ENCODE assay signal across 20 mouse cellular contexts in genomic region chr17:56683546-56684140, GRCm38 (mm10). TPM values are rescaled to one million over a fixed set of nuclear protein-coding genes. Genes with fewer than 3 reads are reported as not detected.
A peak's percentile ranks its signal among the peaks of the same experiment; 100 is the strongest.
DNase-seq lines count a peak whose midpoint lies in the region; ATAC-seq and TF ChIP-seq lines count a peak whose summit lies in the region.
"Had no signal": no experiment of that assay in that cellular context is flagged by ENCODE, and none has a peak within 500 bp of the region (broad histone marks: within the 10 kb centered on the region; RNA-seq: fewer than 3 reads in every experiment).

No protein-coding gene starts in this region.

- peaks cover 59% of the 10 kb centered on the region for H3K4me1 ChIP-seq in cerebellum, adult 2 months (ENCODE audit: control insufficient read depth, insufficient read depth, low read length)
- peaks cover 16% of the 10 kb centered on the region for H3K4me1 ChIP-seq in thymus, adult 2 months (replicated peaks; ENCODE audit: control insufficient read depth, insufficient read depth, low read length)
- H3K4me1 ChIP-seq in forebrain, embryonic 11.5 days (replicated peaks; ENCODE audit: control insufficient read depth, insufficient read depth, low read length) = no peaks in the 10 kb centered on the region
- H3K4me1 ChIP-seq: forebrain, embryonic 10.5 days; limb, embryonic 13.5 days had no signal

- no peak for ATAC-seq in forebrain, embryonic 11.5 days (replicated peaks; ENCODE audit: low FRiP score)
- ATAC-seq: midbrain, embryonic 16.5 days had no signal

- no peaks in the 10 kb centered on the region for H3K9me3 ChIP-seq in forebrain, embryonic 11.5 days (ENCODE audit: control insufficient read depth, low read length)
- H3K9me3 ChIP-seq: embryonic facial prominence, embryonic 15.5 days; forebrain, embryonic 10.5 days; limb, embryonic 13.5 days; megakaryocyte, embryonic 14.5 days; neural tube, embryonic 13.5 days had no signal

- no peaks in the 10 kb centered on the region for H3K27me3 ChIP-seq in cerebellum, adult 2 months (ENCODE audit: control insufficient read depth, insufficient read depth, low read length)
- no peaks in the 10 kb centered on the region for H3K27me3 ChIP-seq in thymus, adult 2 months (ENCODE audit: control insufficient read depth, insufficient read depth, low read length)
- H3K27me3 ChIP-seq in forebrain, embryonic 11.5 days (ENCODE audit: control insufficient read depth, insufficient read depth, low read length) = no peaks in the 10 kb centered on the region
- H3K27me3 ChIP-seq: embryonic facial prominence, embryonic 15.5 days; limb, embryonic 13.5 days; megakaryocyte, embryonic 14.5 days; neural tube, embryonic 13.5 days had no signal

- H3K9ac ChIP-seq in forebrain, embryonic 11.5 days (ENCODE audit: low read length) = no peak overlapping the region
- H3K9ac ChIP-seq: embryonic facial prominence, embryonic 15.5 days; limb, embryonic 13.5 days; neural tube, embryonic 13.5 days had no signal

- WGBS in cerebellum, adult 2 months = 22% methylated on average over 5 of the region's 5 CpGs
- WGBS in thymus, adult 2 months = 44% methylated on average over 5 of the region's 5 CpGs
- WGBS in forebrain, embryonic 11.5 days = 88% methylated on average over 5 of the region's 5 CpGs

- H3K4me3 ChIP-seq in cerebellum, adult 2 months (replicated peaks; ENCODE audit: insufficient read depth, low read depth, low read length) = no peak overlapping the region
- H3K4me3 ChIP-seq in thymus, adult 2 months (ENCODE audit: control insufficient read depth, insufficient read depth, low read length) = no peak overlapping the region
- H3K4me3 ChIP-seq in forebrain, embryonic 11.5 days (ENCODE audit: low read depth, low read length) = no peak overlapping the region
- H3K4me3 ChIP-seq: embryonic facial prominence, embryonic 15.5 days; forebrain, embryonic 10.5 days; limb, embryonic 13.5 days; megakaryocyte, embryonic 14.5 days; neural tube, embryonic 13.5 days had no signal

- no peak for TF ChIP-seq CTCF in cerebellum, adult 2 months (IDR thresholded peaks at IDR 0.05; ENCODE audit: borderline replicate concordance, insufficient read depth, low read depth, low read length)
- no peak for TF ChIP-seq CTCF in thymus, adult 2 months (IDR thresholded peaks at IDR 0.05; ENCODE audit: borderline replicate concordance, control insufficient read depth, extremely low read depth, insufficient read depth, low read length, poor library complexity)

- peak overlapping the region; percentile 48; the same call in 1 of the 2 replicates for H3K27ac ChIP-seq in cerebellum, adult 2 months (ENCODE audit: insufficient read depth, low read length)
- H3K27ac ChIP-seq in thymus, adult 2 months (ENCODE audit: control insufficient read depth, insufficient read depth, low read length) = peak overlapping the region; percentile 21; the same call in 1 of the 2 replicates
- H3K27ac ChIP-seq in forebrain, embryonic 11.5 days (ENCODE audit: low read depth, low read length) = no peak overlapping the region
- H3K27ac ChIP-seq: embryonic facial prominence, embryonic 15.5 days; forebrain, embryonic 10.5 days; limb, embryonic 13.5 days had no signal

- H3K4me2 ChIP-seq in forebrain, embryonic 11.5 days (ENCODE audit: low read depth, low read length, severe bottlenecking) = no peak overlapping the region
- H3K4me2 ChIP-seq: embryonic facial prominence, embryonic 15.5 days; limb, embryonic 13.5 days; neural tube, embryonic 13.5 days had no signal

- peak in 1 of 2 experiments; percentile 56 for DNase-seq in cerebellum, adult 2 months
- no peak for DNase-seq in cerebellum, adult 11 months
- DNase-seq in kidney, postnatal 36 days = peak; percentile 19 to 26
- no peak for DNase-seq in kidney, adult 18-20 months
- peak; percentile 64 for DNase-seq in A20 (ENCODE audit: low read depth, low spot score)
- peak; percentile 33 for DNase-seq in thymus, adult 2 months
- DNase-seq in spleen, postnatal 10 days (ENCODE audit: low spot score in 2 of 2) = no peak
- no peak for DNase-seq in forebrain, embryonic 11.5 days (ENCODE audit: low spot score)
- DNase-seq: adrenal gland, adult 8-10 months; cerebellum, adult 11-12 months; embryo, embryonic 11 days; gastrocnemius, postnatal 14 days; kidney, postnatal 25 days; lung, postnatal 10 days had no signal

- H3K36me3 ChIP-seq in thymus, adult 2 months (ENCODE audit: control insufficient read depth, insufficient read depth, low read length) = peaks cover 27% of the 10 kb centered on the region
- H3K36me3 ChIP-seq in forebrain, embryonic 11.5 days (ENCODE audit: control insufficient read depth, insufficient read depth, low read length) = peaks cover 5% of the 10 kb centered on the region; the same call in 1 of the 2 replicates

- TF ChIP-seq POLR2A in cerebellum, adult 2 months (IDR thresholded peaks at IDR 0.05; ENCODE audit: borderline replicate concordance, insufficient read depth, low read length) = no peak
- no peak for TF ChIP-seq POLR2A in thymus, adult 2 months (IDR thresholded peaks at IDR 0.05; ENCODE audit: control insufficient read depth, extremely low read depth, insufficient read depth, low read length, poor library complexity)

RNA-seq across cellular contexts. Expression of gene Ranbp3, which starts 10.5 kb away (rescaled TPM):
- 122 and 125 TPM in 2 replicates for polyA plus RNA-seq in cerebellum, adult 2 months (2012; rRNA removed)
- polyA plus RNA-seq in thymus, adult 2 months (2012; rRNA removed) = 187 and 191 TPM in 2 replicates
- 132 and 139 TPM in 2 replicates for polyA plus RNA-seq in forebrain, embryonic 11.5 days (2014; fragmentation: Nextera tagmentation; extraction: Ambion mirVana)

RNA-seq across cellular contexts. Expression of gene Ndufa11, which starts 33.9 kb away (rescaled TPM):
- 518 and 557 TPM in 2 replicates for polyA plus RNA-seq in cerebellum, adult 2 months (2012; rRNA removed)
- polyA plus RNA-seq in thymus, adult 2 months (2012; rRNA removed) = 601 and 855 TPM in 2 replicates
- 292 and 332 TPM in 2 replicates for polyA plus RNA-seq in forebrain, embryonic 11.5 days (2014; fragmentation: Nextera tagmentation; extraction: Ambion mirVana)

RNA-seq across cellular contexts. Expression of gene Vmac, which starts 34.2 kb away (rescaled TPM):
- polyA plus RNA-seq in cerebellum, adult 2 months (2012; rRNA removed) = 17.0 and 18.2 TPM in 2 replicates
- 52.3 and 58.9 TPM in 2 replicates for polyA plus RNA-seq in thymus, adult 2 months (2012; rRNA removed)
- 14.1 and 21.4 TPM in 2 replicates for polyA plus RNA-seq in forebrain, embryonic 11.5 days (2014; fragmentation: Nextera tagmentation; extraction: Ambion mirVana)

RNA-seq across cellular contexts. Expression of gene Catsperd, which starts 55.7 kb away (rescaled TPM):
- polyA plus RNA-seq in cerebellum, adult 2 months (2012; rRNA removed) = 1.2 and 1.4 TPM in 2 replicates
- polyA plus RNA-seq in thymus, adult 2 months (2012; rRNA removed) = 0.50 and 0.51 TPM in 2 replicates
- 0.51 TPM in 2 replicates for polyA plus RNA-seq in forebrain, embryonic 11.5 days (2014; fragmentation: Nextera tagmentation; extraction: Ambion mirVana)

RNA-seq across cellular contexts. Expression of gene Lonp1, which starts 57.0 kb away (rescaled TPM):
- polyA plus RNA-seq in cerebellum, adult 2 months (2012; rRNA removed) = 86.0 and 88.7 TPM in 2 replicates
- polyA plus RNA-seq in thymus, adult 2 months (2012; rRNA removed) = 74.5 and 82.6 TPM in 2 replicates
- polyA plus RNA-seq in forebrain, embryonic 11.5 days (2014; fragmentation: Nextera tagmentation; extraction: Ambion mirVana) = 66.6 and 68.8 TPM in 2 replicates

Comparison
In these comparisons a context has a peak if more than half of its experiments do, and no peak if none do; other contexts are left out.
1. DNase-seq: peak in kidney, postnatal 36 days (2 of 2), A20 (single experiment) and thymus, adult 2 months (single experiment); none in cerebellum, adult 11 months (single experiment), kidney, adult 18-20 months (single experiment), spleen, postnatal 10 days (0 of 2) and forebrain, embryonic 11.5 days (single experiment).